Mouse (Mus musculus): ENCODE results near the gene Eif3d.

DNA sequence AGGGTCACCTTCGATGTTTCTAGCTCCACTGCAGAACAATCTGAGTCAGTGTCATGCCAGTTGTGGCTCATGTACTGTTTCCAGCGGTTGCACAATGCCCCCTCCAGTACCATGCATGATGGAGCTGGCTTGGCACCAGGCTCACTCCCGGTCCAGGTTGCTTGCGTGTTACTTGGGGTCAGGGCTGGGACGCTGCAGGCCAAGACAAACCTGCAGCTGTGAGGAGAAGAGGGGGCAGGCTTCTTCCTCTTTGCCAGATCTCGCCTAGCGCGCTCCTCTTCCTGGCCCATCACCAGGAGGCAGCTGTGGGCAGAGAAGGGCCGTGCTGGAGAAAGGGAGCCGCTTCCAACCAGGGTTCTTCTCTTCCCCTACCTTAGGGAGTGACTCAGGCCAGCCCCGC is 36.3 kb downstream of the Eif3d start:
- TF ChIP-seq CTCF (IDR thresholded peaks at IDR 0.05; ENCODE audit: borderline replicate concordance, insufficient read depth, low read depth, low read length) (0 out of 2 replicates have a peak, but pooled peaks have one; percentile 5), POLR2A (IDR thresholded peaks at IDR 0.05; ENCODE audit: borderline replicate concordance, insufficient read depth, low read length) (no peak)
